Mouse (Mus musculus) layer of hippocampus, adult 8-10 months (tissue): Measurements from ENCODE around the gene Med23. TPM values are rescaled to one million over a fixed set of nuclear protein-coding genes. Genes with fewer than 3 reads are reported as not detected.

Experiments used
- DNase-seq, 2 experiments: peaks; one replicate each; pipeline ENCODE4 v3.0.0; 2022; ENCODE audit warnings: low spot score in 2 of 2
- total RNA-seq, 4 experiments: library from RNA; stranded (reverse); gene quantifications; 2 replicates each; pipeline ENCODE4 v1.2.4; 2022

Gene Med23
- 10 to 100 TPM; 35.6 to 43.2 (median 38.1) TPM for total RNA-seq

- peak; percentile 97 to 99 for DNase-seq
Observed at GRCm38 (mm10) chr10:24869760-24870290, at the start of gene Med23. Med23 (plus strand) TSS chr10:24869986.

DNA sequence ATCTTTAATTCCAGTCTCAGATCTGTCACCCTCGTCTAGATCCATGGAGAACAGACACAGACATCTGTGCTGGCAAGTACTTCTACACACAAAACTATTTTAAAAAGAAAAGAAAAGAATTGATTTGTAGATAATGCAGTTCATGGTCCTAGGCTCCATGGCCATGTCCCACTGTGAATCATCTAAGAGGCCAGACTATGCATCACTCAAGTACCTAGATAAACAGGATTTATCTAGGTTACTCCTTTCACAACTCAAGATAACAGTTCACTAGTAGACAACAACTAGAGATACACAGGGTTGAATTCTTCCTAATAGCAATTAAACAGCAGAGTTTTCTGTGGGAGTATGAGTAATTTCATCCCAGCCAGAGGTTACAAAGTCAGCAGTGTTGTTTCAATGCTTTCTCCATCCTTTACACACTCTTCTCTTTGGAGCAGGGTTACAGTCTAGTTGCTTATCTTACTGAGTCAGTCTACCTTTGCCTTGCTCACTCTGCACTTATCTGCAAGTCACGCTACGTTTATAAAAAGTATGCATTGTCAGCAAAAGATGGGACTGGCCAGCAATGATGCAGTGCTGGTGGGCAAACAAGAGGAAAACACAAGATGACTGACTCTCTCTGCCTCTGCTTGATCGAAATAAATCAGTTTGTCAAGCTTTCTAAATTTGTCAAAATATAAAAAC is 47.7 kb upstream of the Med23 start:
- DNase-seq, result no peak

- DNase-seq, result no peak
Observed at GRCm38 (mm10) chr10:24822842-24823241, 46.9 kb upstream of the Med23 start.

DNA sequence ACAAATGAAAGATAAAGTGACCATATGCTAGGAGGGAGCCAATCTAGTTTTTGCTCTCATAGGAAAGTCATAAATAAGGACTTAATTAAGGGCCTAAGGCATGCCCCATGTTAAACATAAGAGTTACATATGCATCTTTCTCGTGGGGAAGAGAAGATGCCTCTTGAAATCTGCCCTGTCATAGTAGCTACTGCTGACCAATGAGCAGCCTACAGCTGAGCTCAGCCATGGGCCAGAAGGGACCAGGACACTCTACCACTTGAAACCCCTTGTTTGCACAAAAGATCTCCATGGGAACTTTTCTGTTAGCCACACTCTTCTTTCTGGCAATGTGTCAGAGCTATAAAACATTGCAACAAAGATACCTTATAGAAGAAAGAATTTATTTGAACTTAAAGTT is 46.5 kb upstream of the Med23 start:
- DNase-seq, result no peak

- DNase-seq, result no peak
Observed at GRCm38 (mm10) chr10:24823697-24824535, 45.9 kb upstream of the Med23 start.

- no peak for DNase-seq
Observed at GRCm38 (mm10) chr10:24824621-24825020, 45.2 kb upstream of the Med23 start.

GRCm38 (mm10) chr10:24825456-24826081 is 44.2 kb upstream of the Med23 start:
- DNase-seq, result no peak

GRCm38 (mm10) chr10:24826130-24826529 is 43.7 kb upstream of the Med23 start:
- no peak for DNase-seq

- no peak for DNase-seq
Observed at GRCm38 (mm10) chr10:24828136-24828535, 41.6 kb upstream of the Med23 start.

- DNase-seq, result no peak
Observed at GRCm38 (mm10) chr10:24830448-24830847, 39.3 kb upstream of the Med23 start.

GRCm38 (mm10) chr10:24831377-24832095 is 38.2 kb upstream of the Med23 start:
- no peak for DNase-seq

- no peak for DNase-seq
Observed at GRCm38 (mm10) chr10:24832306-24832705, 37.5 kb upstream of the Med23 start.

DNA sequence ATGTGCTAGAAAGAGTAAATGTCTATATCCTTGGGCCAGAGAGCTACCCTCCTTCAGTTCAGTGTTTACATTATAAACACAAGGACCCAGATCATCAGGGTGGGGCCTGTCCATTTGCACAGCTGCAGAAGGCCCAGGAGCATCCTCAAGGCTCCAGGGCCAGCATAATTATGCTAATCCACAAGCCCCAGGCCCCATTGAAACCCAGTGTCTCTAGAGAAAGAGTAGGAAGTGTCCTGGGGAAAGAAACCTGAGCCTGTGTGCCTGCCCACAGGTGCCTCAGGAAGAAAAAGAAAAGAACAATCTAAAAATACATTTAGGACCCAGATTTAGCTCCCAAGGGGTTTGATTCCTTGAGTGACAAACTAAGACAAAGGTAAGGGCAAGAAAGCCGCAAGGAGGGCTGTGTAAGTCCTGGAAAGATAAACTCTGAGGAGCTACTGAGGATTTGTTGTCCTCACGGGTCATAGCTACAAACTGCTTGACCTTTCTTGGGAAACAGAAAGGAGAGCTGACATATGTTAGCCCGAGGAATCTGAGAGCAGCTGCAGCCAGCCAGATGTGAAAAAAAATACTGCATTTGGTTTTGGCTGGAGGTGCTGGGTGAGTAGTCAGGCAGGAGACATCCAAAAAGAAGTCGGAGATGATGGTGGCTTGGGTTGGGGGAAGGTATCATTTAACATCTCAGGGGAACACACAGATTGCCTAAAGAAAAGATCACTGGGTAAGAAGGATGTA is 35.0 kb upstream of the Med23 start:
- no peak for DNase-seq

GRCm38 (mm10) chr10:24835702-24836342 is 34.0 kb upstream of the Med23 start:
- DNase-seq, result no peak

GRCm38 (mm10) chr10:24836366-24837038 is 33.3 kb upstream of the Med23 start:
- no peak for DNase-seq

GRCm38 (mm10) chr10:24840795-24841194 is 29.0 kb upstream of the Med23 start:
- DNase-seq, result no peak

GRCm38 (mm10) chr10:24841998-24842397 is 27.8 kb upstream of the Med23 start:
- DNase-seq, result no peak

GRCm38 (mm10) chr10:24842676-24843075 is 27.1 kb upstream of the Med23 start, which contains the start of gene Enpp3:
Enpp3 (minus strand) TSS chr10:24842823.
- no peak for DNase-seq

DNA sequence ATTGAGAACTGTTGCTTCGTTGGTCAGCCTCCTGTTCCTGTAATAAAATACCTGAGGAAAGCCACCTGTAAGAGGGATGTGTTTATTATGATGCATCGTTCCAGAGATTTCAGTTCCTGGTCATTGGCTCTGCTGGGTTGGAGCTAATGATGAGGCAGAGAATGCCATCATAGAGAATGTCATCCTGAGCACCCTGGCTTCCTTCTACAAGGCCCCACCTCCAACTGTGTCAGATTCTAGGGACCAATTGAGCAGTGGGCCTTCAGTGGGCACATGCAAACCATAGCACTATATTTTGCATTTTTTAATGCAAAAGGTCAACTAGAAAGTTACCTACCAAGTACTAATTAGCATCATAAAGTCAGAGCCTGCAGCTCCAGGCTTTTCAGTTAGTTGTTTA is 6.6 kb upstream of the Med23 start:
- DNase-seq, result no peak
